Mouse (Mus musculus): ENCODE data around the gene Dhodh.

DNA sequence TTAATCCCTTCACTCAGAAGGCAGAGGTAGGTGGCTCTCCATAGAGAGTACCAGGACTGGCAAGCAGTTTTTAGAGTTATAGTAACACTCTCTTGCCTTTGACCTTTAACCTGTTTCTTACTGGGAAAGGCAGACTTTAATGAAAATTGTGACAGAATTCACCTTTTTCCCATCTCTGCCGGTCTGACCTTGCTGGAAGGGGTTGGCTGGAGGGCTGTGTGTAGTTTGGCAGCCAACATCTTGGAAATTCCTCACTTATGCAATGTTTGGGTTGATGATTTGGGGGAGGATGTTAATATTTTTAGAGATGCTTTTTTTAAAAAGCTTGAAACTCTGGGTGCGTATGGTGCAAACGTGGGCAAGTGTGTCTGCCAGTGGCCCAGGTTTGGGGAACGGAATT lies 24.2 kb downstream of the Dhodh start:
- no peak for TF ChIP-seq CTCF (IDR thresholded peaks at IDR 0.05; ENCODE audit: low read depth)
- no peak for TF ChIP-seq EP300 (IDR thresholded peaks at IDR 0.05; ENCODE audit: low read depth)

Data from heart, postnatal 0 days (tissue).